Mouse (Mus musculus): ENCODE data around the gene Olfr30. TPM values are rescaled to one million over a fixed set of nuclear protein-coding genes. Genes with fewer than 3 reads are reported as not detected.
A peak's percentile ranks its signal among the peaks of the same experiment; 100 is the strongest.
"Not testable (repeated sequence)": the region's sequence is repeated elsewhere in the genome, so short reads cannot be mapped to it uniquely, and the experiment has no call there.

Olfr30 gene
- not detected for total RNA-seq (2021)

DNA sequence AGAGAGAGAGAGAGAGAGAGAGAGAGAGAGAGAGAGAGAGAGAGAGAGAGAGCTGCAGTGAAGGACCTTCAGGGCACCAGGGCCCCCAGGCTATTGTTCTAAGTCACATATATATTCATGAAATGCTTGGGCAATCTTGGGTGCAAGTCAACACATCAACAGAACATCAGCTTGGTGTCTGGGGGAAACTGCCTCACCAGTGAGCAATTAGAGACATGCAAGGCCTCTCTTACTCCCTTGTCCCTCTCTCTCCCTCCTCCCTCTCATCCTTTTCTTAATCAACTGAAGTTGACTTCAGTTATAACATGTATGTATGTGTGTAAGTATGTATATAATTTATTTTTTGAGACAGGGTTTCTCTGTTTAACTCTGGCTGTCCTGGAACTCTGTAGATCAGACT is at the start of gene Olfr30:
Olfr30 (minus strand) TSS at position 101 of the 400 bp plus-strand sequence.
- DNase-seq = no peak

DNA sequence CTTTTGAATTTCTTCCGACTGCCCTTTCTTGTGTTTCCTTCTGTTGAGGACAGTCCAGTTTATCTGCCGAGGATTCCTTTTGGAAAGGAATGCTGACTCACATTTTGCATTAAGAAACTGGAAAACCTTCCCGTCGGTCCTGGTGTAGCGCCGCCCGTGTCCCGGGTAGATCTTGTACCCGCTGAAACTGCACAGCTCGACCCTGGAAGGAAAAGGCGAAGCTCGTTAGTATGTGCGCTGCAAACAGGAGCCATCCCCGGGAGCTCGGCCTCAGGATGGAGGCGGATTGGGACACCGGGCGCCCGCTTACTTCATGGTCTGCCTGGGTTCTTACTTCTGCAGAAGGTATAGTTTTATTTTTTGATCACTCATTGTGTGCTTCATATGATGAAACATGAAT is 47.0 kb upstream of the Olfr30 start:
- not testable (repeated sequence) for DNase-seq

DNA sequence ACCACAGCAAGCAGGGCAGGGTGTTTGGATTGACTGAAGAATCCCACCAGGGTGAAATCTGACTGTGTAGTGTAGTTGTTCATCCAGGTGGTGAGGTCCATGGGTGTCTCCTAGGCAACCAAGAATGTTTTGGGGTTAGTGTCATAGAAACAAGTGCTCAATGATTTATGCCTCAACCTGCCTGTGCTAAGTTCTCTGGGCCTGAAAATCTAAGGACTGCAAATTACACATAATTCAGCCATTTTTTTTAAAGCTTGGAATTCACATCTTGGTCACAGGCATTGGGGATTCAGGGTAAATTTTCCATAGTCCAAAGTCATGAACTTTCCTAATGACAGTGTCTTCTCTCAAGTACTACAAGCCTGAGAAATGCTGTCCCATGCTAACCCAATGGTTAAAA is 40.4 kb upstream of the Olfr30 start, which contains the start of gene Olfr331:
Olfr331 (minus strand) TSS at position 101 of the 400 bp plus-strand sequence.
- not testable (repeated sequence) for DNase-seq

GRCm38 (mm10) chr11:58499290-58499689 is 37.2 kb upstream of the Olfr30 start:
- DNase-seq = no peak

GRCm38 (mm10) chr11:58498761-58499160 is 36.7 kb upstream of the Olfr30 start:
- DNase-seq = no peak

DNA sequence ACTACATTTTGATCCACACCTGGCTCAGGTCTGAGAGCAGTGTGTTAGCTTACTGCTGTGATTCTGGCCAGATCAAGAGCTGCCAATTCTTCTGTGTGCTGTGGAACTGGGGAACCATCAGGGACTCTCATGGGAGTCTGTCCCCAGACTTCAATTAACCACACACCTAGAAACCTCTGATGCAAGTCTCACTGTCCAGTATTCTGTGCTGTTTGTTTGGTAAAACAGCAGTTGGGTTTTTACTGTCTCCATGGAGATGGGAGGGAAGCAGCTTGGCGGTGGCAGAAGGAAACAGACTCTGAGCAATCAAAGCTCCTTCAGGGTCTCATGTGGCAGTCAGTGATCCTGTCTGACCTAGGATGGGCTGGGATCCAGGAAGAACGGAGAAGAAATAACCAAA is 30.4 kb upstream of the Olfr30 start, which contains the start of gene Olfr332:
Olfr332 (minus strand) TSS at position 101 of the 400 bp plus-strand sequence.
- no peak for DNase-seq

DNA sequence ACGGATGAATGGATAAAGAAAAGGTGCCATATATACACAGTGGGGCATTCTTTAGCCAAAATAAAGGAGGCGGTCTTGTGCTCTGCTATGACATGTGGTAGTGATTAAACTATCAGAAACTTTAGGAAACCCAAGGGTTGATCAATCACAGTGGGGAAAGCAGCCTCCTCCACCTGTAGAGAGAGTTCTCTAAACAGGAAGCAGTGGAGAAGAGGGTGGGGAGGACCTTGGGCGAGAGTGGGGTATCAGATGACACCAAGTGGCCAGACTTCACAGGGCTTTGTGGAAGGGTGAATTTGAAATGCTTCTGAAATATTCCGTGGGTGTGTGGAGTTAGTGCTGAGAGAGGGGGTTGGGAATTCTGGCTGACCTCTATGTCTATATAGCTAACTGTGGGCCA is 8.5 kb downstream of the Olfr30 start:
- DNase-seq = no peak

GRCm38 (mm10) chr11:58452759-58453158 is 9.3 kb downstream of the Olfr30 start, which contains the start of gene Lypd9:
Gene Lypd9, minus strand, starts transcription at chr11:58452923.
- no peak for DNase-seq

DNA sequence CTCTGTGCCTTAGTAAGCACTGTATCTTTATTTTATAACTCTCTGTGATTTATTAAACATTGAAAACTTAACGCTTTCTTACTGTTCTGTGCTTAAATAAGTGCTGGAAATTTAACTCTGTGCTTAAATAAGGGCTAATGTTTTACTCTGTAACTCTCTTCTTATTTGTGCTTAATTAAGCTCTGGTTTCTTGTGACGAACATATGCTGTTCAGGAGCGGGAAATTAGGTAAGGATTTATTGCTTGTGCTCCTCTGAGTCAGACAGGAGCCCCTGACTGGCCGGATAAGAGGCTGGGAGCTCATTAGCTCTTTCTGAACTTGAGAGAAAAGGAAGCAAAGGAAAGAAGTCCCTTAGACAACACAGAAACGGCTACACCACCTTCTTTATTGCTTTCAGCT is 24.2 kb downstream of the Olfr30 start:
- no peak for DNase-seq

- DNase-seq = no peak
Observed at GRCm38 (mm10) chr11:58432259-58432658, 29.8 kb downstream of the Olfr30 start, which contains the start of gene Gm12253. Gene Gm12253, plus strand, starts transcription at chr11:58432559.

DNA sequence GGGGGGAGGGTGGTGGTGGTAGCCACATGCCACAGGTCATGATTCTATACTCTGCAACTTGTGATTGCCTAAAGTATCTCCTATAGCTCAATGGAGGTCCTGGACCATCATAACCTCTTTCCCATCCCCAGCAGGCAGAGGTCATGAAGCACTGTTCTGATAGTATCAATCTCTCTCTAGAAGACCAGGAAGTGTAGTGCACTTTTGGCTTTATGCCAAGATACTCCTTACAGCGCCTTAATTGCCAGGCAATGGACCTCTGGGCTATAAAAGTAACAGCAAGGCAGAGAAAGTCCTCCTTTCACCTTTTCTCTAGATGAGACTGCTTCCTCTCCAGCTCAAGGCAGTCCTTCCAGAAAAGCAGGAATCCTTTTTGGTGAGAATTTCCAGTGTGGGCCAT is 41.3 kb downstream of the Olfr30 start, which contains the start of gene 1810065E05Rik:
1810065E05Rik (plus strand) TSS at position 297 of the 400 bp plus-strand sequence.
- DNase-seq = no peak

GRCm38 (mm10) chr11:58418336-58418735 is 43.7 kb downstream of the Olfr30 start:
- peak; percentile 21 for DNase-seq

DNA sequence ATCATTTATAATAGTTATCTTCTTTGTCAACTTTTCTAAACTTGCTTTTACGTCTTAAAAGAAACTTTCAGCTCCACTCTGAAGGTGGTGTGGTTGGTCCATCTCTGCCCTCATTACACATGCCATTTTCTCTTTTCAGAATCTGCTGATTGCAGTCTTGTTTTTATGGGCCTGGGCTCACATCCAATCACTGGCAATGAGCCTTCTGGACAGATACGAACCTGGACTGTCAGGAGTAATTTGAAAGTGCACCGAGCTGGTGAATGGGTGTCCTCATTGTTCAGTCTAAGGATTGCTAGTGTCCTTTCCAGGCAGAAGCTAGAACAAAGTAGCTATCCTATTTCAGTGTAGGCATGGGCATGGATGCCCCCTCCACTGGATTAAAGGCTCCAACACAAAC is 54.0 kb downstream of the Olfr30 start:
- DNase-seq = no peak

Other genes starting within 250 kb of the Olfr30 start
- gene 4930438A08Rik, start 187.5 kb downstream of the Olfr30 start, total RNA-seq (2021) = not detected
- 10 to 100 TPM; 27.6 to 31.4 TPM for gene Zfp692, start 155.2 kb downstream of the Olfr30 start, total RNA-seq (2021)
- 10 to 100 TPM; 44.0 to 51.2 TPM for gene Zfp672, start 131.9 kb downstream of the Olfr30 start, total RNA-seq (2021)
- gene Sh3bp5l, start 131.5 kb downstream of the Olfr30 start, total RNA-seq (2021) = 10 to 100 TPM; 50.3 to 52.9 TPM
- gene Lypd8, start 83.2 kb downstream of the Olfr30 start, total RNA-seq (2021) = under 1 TPM in 1 of 2 experiments, not detected in 1; 0.30 TPM
- not detected for gene 1810065E05Rik, start 41.2 kb downstream of the Olfr30 start, total RNA-seq (2021)
- not detected for gene Gm12253, start 29.7 kb downstream of the Olfr30 start, total RNA-seq (2021)
- gene Lypd9, start 9.3 kb downstream of the Olfr30 start, total RNA-seq (2021) = not detected
- gene Olfr332, start 30.3 kb upstream of the Olfr30 start, total RNA-seq (2021) = not detected
- not detected for gene Olfr331, start 40.3 kb upstream of the Olfr30 start, total RNA-seq (2021)
- gene Olfr330, start 72.6 kb upstream of the Olfr30 start, total RNA-seq (2021) = not detected
- not detected for gene Olfr329-ps, start 84.2 kb upstream of the Olfr30 start, total RNA-seq (2021)
- gene Olfr328, start 93.4 kb upstream of the Olfr30 start, total RNA-seq (2021) = under 1 TPM in 1 of 2 experiments, not detected in 1; 0.15 TPM
- not detected for gene Olfr224, start 108.3 kb upstream of the Olfr30 start, total RNA-seq (2021)
- not detected for gene Olfr325, start 115.5 kb upstream of the Olfr30 start, total RNA-seq (2021)
- not detected for gene Olfr324, start 132.8 kb upstream of the Olfr30 start, total RNA-seq (2021)
- not detected for gene 2210407C18Rik, start 153.8 kb upstream of the Olfr30 start, total RNA-seq (2021)
- not detected for gene Olfr323, start 168.2 kb upstream of the Olfr30 start, total RNA-seq (2021)
- not detected for gene Trim58, start 178.2 kb upstream of the Olfr30 start, total RNA-seq (2021)
- not detected for gene Olfr322, start 196.5 kb upstream of the Olfr30 start, total RNA-seq (2021)
- not detected for gene Olfr320, start 218.8 kb upstream of the Olfr30 start, total RNA-seq (2021)
- gene Olfr319, start 236.9 kb upstream of the Olfr30 start, total RNA-seq (2021) = not detected

All from layer of hippocampus, postnatal 36 days (tissue).